Mouse (Mus musculus): ENCODE results near the gene Zfp579.
"Not testable (repeated sequence)": the region's sequence is repeated elsewhere in the genome, so short reads cannot be mapped to it uniquely, and the experiment has no call there.

Gene Zfp579

GRCm38 (mm10) chr7:5015118-5016001, 19.4 kb upstream of the Zfp579 start, which contains the start of gene Gm44973:
Gene Gm44973 (plus strand): TSS chr7:5015496.
- peak; percentile 97 for DNase-seq

- peak; percentile 98 for DNase-seq
Observed at GRCm38 (mm10) chr7:5014251-5015117, 18.5 kb upstream of the Zfp579 start, which contains the start of the genes Zfp524 and Fiz1. Gene Zfp524 (plus strand): TSS chr7:5014415. Gene Fiz1 (minus strand): TSS chr7:5014697.

GRCm38 (mm10) chr7:5012681-5013513, 16.9 kb upstream of the Zfp579 start:
- no peak for DNase-seq

GRCm38 (mm10) chr7:5008229-5008628, 12.3 kb upstream of the Zfp579 start:
- DNase-seq = no peak

- DNase-seq = not testable (repeated sequence)
Observed at GRCm38 (mm10) chr7:5002876-5003275, 6.9 kb upstream of the Zfp579 start.

- no peak for DNase-seq
Observed at GRCm38 (mm10) chr7:4999876-5000275, 3.9 kb upstream of the Zfp579 start.

- DNase-seq = no peak
Observed at GRCm38 (mm10) chr7:4996934-4997333, 976 bp upstream of the Zfp579 start.

- no peak for DNase-seq
Observed at GRCm38 (mm10) chr7:4995268-4996002, 523 bp downstream of the Zfp579 start.

- DNase-seq = no peak
Observed at GRCm38 (mm10) chr7:4993999-4994788, 1.8 kb downstream of the Zfp579 start.

- no peak for DNase-seq
Observed at GRCm38 (mm10) chr7:4993347-4993998, 2.5 kb downstream of the Zfp579 start.

- no peak for DNase-seq
Observed at GRCm38 (mm10) chr7:4988250-4988649, 7.7 kb downstream of the Zfp579 start.

GRCm38 (mm10) chr7:4976832-4977231, 19.1 kb downstream of the Zfp579 start:
- DNase-seq = no peak

- no peak for DNase-seq
Observed at GRCm38 (mm10) chr7:4975455-4975854, 20.5 kb downstream of the Zfp579 start.

- peak; percentile 22 for DNase-seq
Observed at GRCm38 (mm10) chr7:4972321-4973047, 23.5 kb downstream of the Zfp579 start.

- DNase-seq = no peak
Observed at GRCm38 (mm10) chr7:4971710-4972109, 24.2 kb downstream of the Zfp579 start.

GRCm38 (mm10) chr7:4971068-4971467, 24.9 kb downstream of the Zfp579 start, which contains the start of gene Sbk3:
Gene Sbk3 (minus strand): TSS chr7:4971168.
- DNase-seq = no peak

- no peak for DNase-seq
Observed at GRCm38 (mm10) chr7:4964988-4965387, 31.0 kb downstream of the Zfp579 start.

- DNase-seq = peak; percentile 86
Observed at GRCm38 (mm10) chr7:4964272-4964671, 31.7 kb downstream of the Zfp579 start, which contains the start of gene Sbk2. Gene Sbk2 (minus strand): TSS chr7:4964406.

- DNase-seq = no peak
Observed at GRCm38 (mm10) chr7:4963527-4963926, 32.4 kb downstream of the Zfp579 start.

Measured in kidney, postnatal 14 days (tissue).